Comparison of ENCODE assay signal across 8 mouse cellular contexts in the genomic region with DNA sequence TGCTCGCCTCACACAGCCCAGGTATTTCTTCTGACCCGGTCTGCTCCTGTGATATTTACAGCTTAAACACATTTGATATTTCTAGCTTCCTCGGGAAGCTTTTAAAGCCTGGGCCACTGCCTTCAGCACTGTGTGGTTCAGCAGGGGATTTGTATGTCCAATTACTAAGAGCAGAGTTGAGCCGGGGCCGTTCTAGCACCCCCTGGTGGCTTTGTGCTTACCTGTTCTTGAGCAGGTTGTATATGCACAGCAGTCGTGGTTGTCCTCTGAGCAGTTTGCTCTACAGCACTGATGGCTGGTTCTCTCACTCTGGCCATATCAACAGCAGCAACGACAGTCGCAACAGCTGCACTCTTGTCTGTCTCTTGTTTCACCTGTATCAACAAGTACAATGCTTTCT. TPM values are rescaled to one million over a fixed set of nuclear protein-coding genes. Genes with fewer than 3 reads are reported as not detected.
DNase-seq lines count a peak whose midpoint lies in the region; ATAC-seq and TF ChIP-seq lines count a peak whose summit lies in the region.

No protein-coding gene starts in this region.

- H3K36me3 ChIP-seq in heart, embryonic 16.5 days (ENCODE audit: control insufficient read depth, insufficient read depth), result peaks cover 47% of the 10 kb centered on the region

- no peaks in the 10 kb centered on the region for H3K9me3 ChIP-seq in heart, embryonic 16.5 days (replicated peaks; ENCODE audit: control insufficient read depth, low read length)

- no peak overlapping the region for H3K4me2 ChIP-seq in heart, embryonic 16.5 days (ENCODE audit: low read depth, low read length)

- WGBS in heart, embryonic 16.5 days, result 27% methylated on average over 8 of the region's 8 CpGs
- 30% methylated on average over 8 of the region's 8 CpGs for WGBS in olfactory bulb, adult 2 months

- peak; percentile 71 for TF ChIP-seq CTCF in cortical plate, adult 2 months (IDR thresholded peaks at IDR 0.05; ENCODE audit: extremely low read depth, insufficient read depth, low read length)
- peak; percentile 44; the same call in 1 of the 2 replicates for TF ChIP-seq CTCF in olfactory bulb, adult 2 months (IDR thresholded peaks at IDR 0.05; ENCODE audit: insufficient read depth, low read depth, low read length)

- no peak overlapping the region for H3K9ac ChIP-seq in heart, embryonic 16.5 days (ENCODE audit: low read length)

- DNase-seq in A20 (ENCODE audit: low read depth, low spot score) (peak; percentile 36), adipocyte (ENCODE audit: low spot score) (peak; percentile 57)
- peak; percentile 90 to 91 for DNase-seq in kidney, postnatal 4 days
- peak; percentile 64 to 67 for DNase-seq in lung, adult 18-20 months
- peak; percentile 26 to 34 for DNase-seq in thymus, postnatal 36 days

- no peak overlapping the region for H3K27ac ChIP-seq in cortical plate, adult 2 months (ENCODE audit: insufficient read depth, low read length)
- peak overlapping the region; percentile 74 for H3K27ac ChIP-seq in heart, embryonic 16.5 days (ENCODE audit: low read length)
- no peak overlapping the region for H3K27ac ChIP-seq in olfactory bulb, adult 2 months (ENCODE audit: insufficient read depth, low read depth, low read length)

- H3K4me3 ChIP-seq in cortical plate, adult 2 months (ENCODE audit: insufficient read depth, low read length), result no peak overlapping the region
- H3K4me3 ChIP-seq in heart, embryonic 16.5 days (ENCODE audit: low read length), result no peak overlapping the region
- H3K4me3 ChIP-seq in olfactory bulb, adult 2 months (ENCODE audit: insufficient read depth, low read depth, low read length), result no peak overlapping the region

- no peak for TF ChIP-seq POLR2A in cortical plate, adult 2 months (IDR thresholded peaks at IDR 0.05; ENCODE audit: extremely low read depth, insufficient read depth, low read length)
- TF ChIP-seq POLR2A in olfactory bulb, adult 2 months (IDR thresholded peaks at IDR 0.05; ENCODE audit: insufficient read depth, low read depth, low read length), result no peak

- H3K4me1 ChIP-seq in cortical plate, adult 2 months (ENCODE audit: control insufficient read depth, insufficient read depth, low read length), result no peaks in the 10 kb centered on the region; the same call in 1 of the 2 replicates
- H3K4me1 ChIP-seq in heart, embryonic 16.5 days (ENCODE audit: control insufficient read depth, insufficient read depth, low read length), result peaks cover 21% of the 10 kb centered on the region
- H3K4me1 ChIP-seq in olfactory bulb, adult 2 months (ENCODE audit: control insufficient read depth, insufficient read depth, low read length), result no peaks in the 10 kb centered on the region

- H3K27me3 ChIP-seq in heart, embryonic 16.5 days (ENCODE audit: control insufficient read depth, insufficient read depth, low read length), result no peaks in the 10 kb centered on the region

- no peak for ATAC-seq in heart, embryonic 16.5 days (replicated peaks; ENCODE audit: extremely low read depth, insufficient read depth, low FRiP score)

RNA-seq across cellular contexts. Expression of gene Ttn, which starts 13.4 kb away (rescaled TPM):
- polyA plus RNA-seq in cortical plate, adult 2 months (2012; rRNA removed), result 0.10 and 0.13 TPM in 2 replicates
- polyA plus RNA-seq in heart, embryonic 16.5 days (2015; fragmentation: Nextera tagmentation; extraction: Ambion mirVana), result 717 and 788 TPM in 2 replicates
- polyA plus RNA-seq in olfactory bulb, adult 2 months (2012; ENCODE audit: insufficient read depth, insufficient read length, low replicate concordance, missing spikeins), result not detected in 2 replicates

Comparison
In these comparisons a context has a peak if more than half of its experiments do, and no peak if none do; other contexts are left out.
1. DNase-seq: peak in every context shown above with its lines; median percentile 90 in kidney, postnatal 4 days; 66 in lung, adult 18-20 months; 57 in adipocyte; 36 in A20; 30 in thymus, postnatal 36 days.
2. RNA of gene Ttn, which starts 13.4 kb away (polyA plus RNA-seq): 717 to 788 TPM in heart, embryonic 16.5 days; not detected in olfactory bulb, adult 2 months and 0.10 to 0.13 TPM in cortical plate, adult 2 months; every median in the first group is over 100 times any median in the second.